15 mouse cellular contexts compared by ENCODE assay signal in genomic region chr8:65414201-65414600, GRCm38 (mm10).
DNase-seq lines count a peak whose midpoint lies in the region; ATAC-seq and TF ChIP-seq lines count a peak whose summit lies in the region.
"Had no signal": no experiment of that assay in that cellular context is flagged by ENCODE, and none has a peak within 500 bp of the region (broad histone marks: within the 10 kb centered on the region; RNA-seq: fewer than 3 reads in every experiment).

No protein-coding gene starts in this region.

- H3K9ac ChIP-seq in forebrain, postnatal 0 days, result no peak overlapping the region
- H3K9ac ChIP-seq in forebrain, embryonic 14.5 days (ENCODE audit: low read length), result no peak overlapping the region
- no peak overlapping the region for H3K9ac ChIP-seq in heart, embryonic 12.5 days
- H3K9ac ChIP-seq: embryonic facial prominence, embryonic 12.5 days; hindbrain, embryonic 15.5 days had no signal

- ATAC-seq in forebrain, postnatal 0 days, result peak; percentile 34; the same call in 1 of the 2 replicates
- no peak for ATAC-seq in forebrain, embryonic 14.5 days
- no peak for ATAC-seq in heart, embryonic 12.5 days (ENCODE audit: insufficient number of reproducible peaks, low FRiP score)
- ATAC-seq: forebrain, embryonic 16.5 days had no signal

- 69% methylated on average over 7 of the region's 7 CpGs for WGBS in forebrain, postnatal 0 days
- 85% methylated on average over 7 of the region's 7 CpGs for WGBS in forebrain, embryonic 14.5 days
- 78% methylated on average over 7 of the region's 7 CpGs for WGBS in heart, embryonic 12.5 days

- no peaks in the 10 kb centered on the region for H3K36me3 ChIP-seq in forebrain, postnatal 0 days (ENCODE audit: insufficient read depth)
- no peaks in the 10 kb centered on the region for H3K36me3 ChIP-seq in forebrain, embryonic 14.5 days (ENCODE audit: control insufficient read depth, insufficient read depth, low read length)
- H3K36me3 ChIP-seq in heart, embryonic 12.5 days, result no peaks in the 10 kb centered on the region
- H3K36me3 ChIP-seq: embryonic facial prominence, embryonic 12.5 days; hindbrain, embryonic 15.5 days had no signal

- no peak for TF ChIP-seq CTCF in forebrain, postnatal 0 days (IDR thresholded peaks at IDR 0.05; ENCODE audit: low read depth)
- no peak for TF ChIP-seq CTCF in layer of hippocampus, adult 2 months (conservative IDR thresholded peaks at IDR 0.05)

- no peaks in the 10 kb centered on the region for H3K9me3 ChIP-seq in forebrain, postnatal 0 days (ENCODE audit: low read length)
- H3K9me3 ChIP-seq in forebrain, embryonic 14.5 days (replicated peaks; ENCODE audit: control insufficient read depth, low read length), result no peaks in the 10 kb centered on the region
- peaks cover 2% of the 10 kb centered on the region for H3K9me3 ChIP-seq in heart, embryonic 12.5 days (replicated peaks)
- H3K9me3 ChIP-seq: embryonic facial prominence, embryonic 12.5 days; hindbrain, embryonic 15.5 days had no signal

- H3K27me3 ChIP-seq in forebrain, postnatal 0 days (ENCODE audit: insufficient read depth, low read length), result no peaks in the 10 kb centered on the region
- H3K27me3 ChIP-seq in forebrain, embryonic 14.5 days (replicated peaks; ENCODE audit: control insufficient read depth, insufficient read depth, low read length), result no peaks in the 10 kb centered on the region
- H3K27me3 ChIP-seq in heart, embryonic 12.5 days (replicated peaks), result no peaks in the 10 kb centered on the region
- H3K27me3 ChIP-seq: embryonic facial prominence, embryonic 12.5 days; hindbrain, embryonic 15.5 days had no signal

- peaks cover 3% of the 10 kb centered on the region; the same call in 1 of the 2 replicates for H3K4me1 ChIP-seq in forebrain, postnatal 0 days (ENCODE audit: insufficient read depth)
- H3K4me1 ChIP-seq in forebrain, embryonic 14.5 days (ENCODE audit: control insufficient read depth, insufficient read depth, low read length), result no peaks in the 10 kb centered on the region
- H3K4me1 ChIP-seq in heart, embryonic 12.5 days (replicated peaks), result no peaks in the 10 kb centered on the region
- H3K4me1 ChIP-seq: embryonic facial prominence, embryonic 12.5 days; hindbrain, embryonic 15.5 days had no signal

- H3K27ac ChIP-seq in forebrain, postnatal 0 days (ENCODE audit: low read depth, low read length), result no peak overlapping the region
- H3K27ac ChIP-seq in forebrain, embryonic 14.5 days (ENCODE audit: low read depth, low read length), result no peak overlapping the region
- H3K27ac ChIP-seq in layer of hippocampus, adult 2 months, result peak overlapping the region; percentile 23; the same call in 1 of the 2 replicates
- H3K27ac ChIP-seq in heart, embryonic 12.5 days (ENCODE audit: poor library complexity, severe bottlenecking), result no peak overlapping the region
- H3K27ac ChIP-seq: embryonic facial prominence, embryonic 12.5 days; heart, adult 2 months; hindbrain, embryonic 15.5 days had no signal

- H3K4me2 ChIP-seq in forebrain, postnatal 0 days (ENCODE audit: low read depth), result no peak overlapping the region
- H3K4me2 ChIP-seq in forebrain, embryonic 14.5 days (ENCODE audit: low read length), result no peak overlapping the region
- no peak overlapping the region for H3K4me2 ChIP-seq in heart, embryonic 12.5 days
- H3K4me2 ChIP-seq: embryonic facial prominence, embryonic 12.5 days; heart, embryonic 11.5 days; hindbrain, embryonic 15.5 days had no signal

- DNase-seq in forebrain, postnatal 0 days, result peak; percentile 20
- no peak for DNase-seq in forebrain, embryonic 14.5 days (ENCODE audit: low spot score)
- DNase-seq in layer of hippocampus, adult 2 months (ENCODE audit: low spot score in 2 of 2), result peak; percentile 13 to 47
- peak; percentile 6 to 21 for DNase-seq in layer of hippocampus, postnatal 10 days (ENCODE audit: low spot score in 2 of 2)
- no peak for DNase-seq in spleen, postnatal 4 days (ENCODE audit: low spot score in 2 of 2)
- no peak for DNase-seq in right cerebral cortex, postnatal 4 days
- DNase-seq: adrenal gland, postnatal 10 days; cerebellum, adult 8-10 months; gastrocnemius, postnatal 14 days; heart, adult 2 months had no signal

- H3K4me3 ChIP-seq in forebrain, postnatal 0 days (ENCODE audit: low read depth, low read length), result no peak overlapping the region
- no peak overlapping the region for H3K4me3 ChIP-seq in forebrain, embryonic 14.5 days (ENCODE audit: low read depth, low read length)
- H3K4me3 ChIP-seq in layer of hippocampus, adult 2 months, result no peak overlapping the region
- no peak overlapping the region for H3K4me3 ChIP-seq in heart, embryonic 12.5 days
- H3K4me3 ChIP-seq: embryonic facial prominence, embryonic 12.5 days; heart, adult 2 months; hindbrain, embryonic 15.5 days had no signal

Comparison
In these comparisons a context has a peak if more than half of its experiments do, and no peak if none do; other contexts are left out.
1. DNase-seq: peak in forebrain, postnatal 0 days (single experiment), layer of hippocampus, adult 2 months (2 of 2) and layer of hippocampus, postnatal 10 days (2 of 2); none in forebrain, embryonic 14.5 days (single experiment), spleen, postnatal 4 days (0 of 2) and right cerebral cortex, postnatal 4 days (single experiment).